Mouse (Mus musculus) spleen, adult 2 months (tissue): Measurements from ENCODE around the gene Micall1.

Experiments
- CTCF ChIP-seq: fragments of 200-500 bp; IDR thresholded peaks from 2 replicates; pipeline ENCODE4 v1.5.1; 2011; ENCODE audit warnings: mild to moderate bottlenecking, inconsistent platforms; ENCODE audit not compliant: insufficient read depth, insufficient read length, insufficient replicate concordance; ENCODE audit errors: extremely low read depth
- POLR2A ChIP-seq: fragments of 200-500 bp; IDR thresholded peaks from 2 replicates; pipeline ENCODE4 v1.6.1; 2011; ENCODE audit warnings: low read depth, low read length, inconsistent platforms

GRCm38 (mm10) chr15:79110031-79110430 lies 1.3 kb downstream of the Micall1 start:
- no peak for TF ChIP-seq CTCF
- TF ChIP-seq POLR2A: no peak
